Mouse (Mus musculus) liver, adult 2 months (tissue): ENCODE results near the gene Gm20388.

Experiments
- CTCF ChIP-seq: fragments of 200-500 bp; IDR thresholded peaks from 2 replicates; pipeline ENCODE4 v1.5.1; 2011; ENCODE audit warnings: low read depth, low read length, control low read depth
- POLR2A ChIP-seq: fragments of 200-500 bp; IDR thresholded peaks from 2 replicates; pipeline ENCODE4 v1.6.1; 2011; ENCODE audit warnings: low read length, control low read depth; ENCODE audit not compliant: insufficient read depth; ENCODE audit errors: extremely low read depth

DNA sequence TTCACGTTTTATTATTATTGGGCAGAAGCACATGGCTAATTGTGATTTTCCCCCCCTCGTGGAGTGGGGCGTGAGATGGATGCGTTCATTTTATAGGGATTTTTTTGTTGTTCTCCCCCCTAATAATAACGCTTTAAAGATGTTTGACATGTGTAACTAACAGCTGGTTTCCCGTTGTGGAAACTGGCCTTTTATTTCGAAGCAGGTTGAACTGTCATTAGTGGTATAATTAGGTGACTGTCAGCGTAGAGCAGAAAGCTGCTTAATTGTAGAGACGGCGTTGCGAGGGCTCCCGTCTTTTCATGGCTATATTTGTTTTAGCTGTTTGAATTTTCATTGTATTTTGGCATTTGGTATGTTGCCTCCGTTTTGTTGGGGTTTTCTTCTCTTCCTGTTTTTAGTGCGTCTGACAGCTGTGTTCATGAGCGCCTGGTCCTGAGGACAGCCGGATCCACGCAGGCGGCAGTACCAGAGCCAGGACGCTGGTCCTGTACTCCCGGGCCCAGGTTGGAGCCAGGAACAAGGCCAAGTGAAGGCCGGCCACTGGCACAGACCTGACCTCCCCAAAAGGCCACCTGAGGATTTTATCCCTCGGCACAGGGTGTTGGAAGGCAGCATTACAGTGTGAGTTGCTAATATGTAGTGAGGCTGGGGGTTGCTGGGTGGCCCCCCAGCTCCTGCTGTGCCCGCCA, 595.1 kb downstream of the Gm20388 start:
- TF ChIP-seq CTCF (no peak), POLR2A (no peak)
